Mouse (Mus musculus) limb, embryonic 15.5 days (tissue): ENCODE data around the gene Ncan. TPM values are rescaled to one million over a fixed set of nuclear protein-coding genes. Genes with fewer than 3 reads are reported as not detected.
"Not testable (repeated sequence)": the region's sequence is repeated elsewhere in the genome, so short reads cannot be mapped to it uniquely, and the experiment has no call there.

ENCODE experiments used
- ATAC-seq: fragments of 200-750 bp; cut with Nextera tagmentation; 2 replicates; pipeline ENCODE4 v1.8.0; 2017; ENCODE audit warnings: low read depth, moderate TSS enrichment; ENCODE audit not compliant: insufficient number of reproducible peaks, low FRiP score, low TSS enrichment
- H3K27ac ChIP-seq: fragments of 300-500 bp; sonication (generic); 2 replicates; pipeline ENCODE4 v1.5.1; 2015; ENCODE audit warnings: moderate library complexity, mild to moderate bottlenecking, inconsistent platforms
- H3K27me3 ChIP-seq: fragments of 300-500 bp; sonication (generic); 2 replicates; pipeline ENCODE4 v1.6.1; 2015; ENCODE audit warnings: inconsistent platforms
- H3K36me3 ChIP-seq: fragments of 300-500 bp; sonication (generic); 2 replicates; pipeline ENCODE4 v1.6.1; 2015; ENCODE audit warnings: inconsistent platforms
- H3K4me1 ChIP-seq: fragments of 300-500 bp; sonication (generic); 2 replicates; pipeline ENCODE4 v1.6.1; 2015; ENCODE audit warnings: inconsistent platforms
- H3K4me2 ChIP-seq: fragments of 300-500 bp; sonication (generic); 2 replicates; pipeline ENCODE4 v1.6.1; 2015; ENCODE audit warnings: mild to moderate bottlenecking, inconsistent platforms
- H3K4me3 ChIP-seq: fragments of 300-500 bp; sonication (generic); 2 replicates; pipeline ENCODE4 v1.5.1; 2015; ENCODE audit warnings: mild to moderate bottlenecking, inconsistent platforms
- H3K9ac ChIP-seq: fragments of 300-500 bp; sonication (generic); 2 replicates; pipeline ENCODE4 v1.6.1; 2015; ENCODE audit warnings: inconsistent platforms
- H3K9me3 ChIP-seq: fragments of 300-500 bp; sonication (generic); 2 replicates; pipeline ENCODE4 v1.6.1; 2016; ENCODE audit warnings: inconsistent platforms
- WGBS: fragments of 180-500 bp; shearing (Covaris S2); methylation state at CpG from one replicate; pipeline ENCODE4 v1.1.7; 2015; 5-methylcytosine and 5-hydroxymethylcytosine counted together
- microRNA-seq: library from miRNA; unstranded; fragments of <30 nt; microRNA quantifications from one replicate; pipeline ENCODE4, GENCODE M21; 2016
- polyA plus RNA-seq: library from polyadenylated mRNA; unstranded; fragments of >200 nt; fragmentation: Nextera tagmentation; extraction: Ambion mirVana; gene quantifications from 2 replicates; pipeline ENCODE4 v1.2.1, GENCODE M21; 2015

Ncan gene
- polyA plus RNA-seq, 1 experiment from 2014 or later, result 0.50 TPM

DNA sequence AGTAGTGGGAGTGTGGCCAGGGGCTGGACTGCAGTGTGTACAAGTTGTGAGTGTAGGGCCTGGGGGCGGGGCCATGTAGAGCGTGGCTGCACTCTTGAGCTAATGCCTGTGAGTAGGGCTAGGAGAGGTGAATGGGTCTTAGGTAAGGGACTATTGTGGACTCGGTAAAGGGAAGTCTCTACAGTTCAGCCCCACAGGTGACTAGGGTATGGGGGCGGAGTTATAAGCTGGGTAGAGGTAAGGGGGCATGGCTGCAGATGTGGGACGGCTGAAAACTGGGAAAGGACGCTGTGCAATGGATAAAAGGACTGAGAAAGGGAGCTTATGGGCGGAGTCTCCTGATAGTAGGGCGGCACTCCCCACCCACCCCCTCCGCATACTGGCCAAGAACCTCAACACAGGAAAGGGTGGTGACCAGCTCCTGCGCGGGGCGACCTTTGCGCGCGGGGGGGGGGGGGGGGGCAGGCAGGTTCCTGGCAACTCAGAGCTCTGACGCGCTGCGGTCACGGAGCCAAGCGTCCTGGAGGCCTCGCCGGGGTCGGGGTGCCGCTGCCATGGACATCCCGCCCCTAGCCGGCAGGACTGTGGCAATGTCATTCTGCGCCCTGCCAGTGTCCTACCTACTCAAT is 48.1 kb downstream of the Ncan start, which contains the start of gene Tm6sf2:
TSS of gene Tm6sf2 (plus strand) at position 484 of the 629 bp plus-strand sequence.
- Histone ChIP-seq H3K4me2 (peak within 1 kb of the TSS; percentile 47), H3K9me3 (no peaks in the 10 kb centered on the region), H3K4me3 (peak within 1 kb of the TSS; percentile 8; the same call in 1 of the 2 replicates), H3K27me3 (no peaks in the 10 kb centered on the region), H3K27ac (no peak within 1 kb of the TSS), H3K9ac (no peak within 1 kb of the TSS), H3K4me1 (peaks cover 10% of the 10 kb centered on the region), H3K36me3 (peaks cover 51% of the 10 kb centered on the region)
- ATAC-seq, result peak; percentile 53; the same call in 1 of the 2 replicates
- 13% methylated on average over 23 of the region's 27 CpGs for WGBS

DNA sequence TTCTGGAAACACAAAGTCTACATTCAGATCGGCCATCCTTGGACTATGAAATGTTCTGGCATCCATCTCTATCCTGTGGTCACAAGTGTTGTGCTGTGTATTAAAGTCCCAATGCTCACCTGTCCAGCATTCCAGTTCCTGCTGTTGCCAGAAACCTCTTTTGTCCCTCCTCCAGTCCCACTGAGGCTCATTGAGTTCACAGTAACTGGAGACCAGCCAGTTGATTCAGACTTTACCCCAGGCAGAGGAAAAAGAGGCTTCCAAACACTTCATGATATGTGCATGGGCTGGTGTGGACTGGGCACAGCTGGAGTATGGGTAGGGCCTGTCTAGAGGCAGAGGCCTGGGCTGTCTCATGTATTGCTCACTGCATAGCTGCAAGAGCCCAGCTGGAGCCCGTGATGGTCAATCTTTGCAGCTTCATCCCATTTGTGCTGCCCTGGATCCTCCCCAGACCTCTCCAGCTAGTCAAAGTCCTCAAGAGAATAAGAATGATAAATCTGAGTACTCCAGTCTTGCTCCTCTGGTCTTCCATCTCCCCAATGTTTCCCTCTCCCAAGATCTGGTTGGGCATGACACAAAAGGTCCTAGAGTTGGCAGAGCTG is 48.7 kb downstream of the Ncan start:
- Histone ChIP-seq H3K27me3 (no peaks in the 10 kb centered on the region), H3K9me3 (no peaks in the 10 kb centered on the region), H3K4me3 (no peak overlapping the region), H3K27ac (no peak overlapping the region), H3K36me3 (peaks cover 53% of the 10 kb centered on the region), H3K9ac (no peak overlapping the region), H3K4me2 (no peak overlapping the region), H3K4me1 (peaks cover 10% of the 10 kb centered on the region)
- no peak for ATAC-seq
- 75% methylated on average over 2 of the region's 2 CpGs for WGBS

GRCm38 (mm10) chr8:70057721-70058120 is 63.0 kb downstream of the Ncan start:
- H3K9me3 ChIP-seq, result no peaks in the 10 kb centered on the region
- no peak overlapping the region for H3K9ac ChIP-seq
- H3K27me3 ChIP-seq, result no peaks in the 10 kb centered on the region
- 82% methylated on average over 1 of the region's 1 CpGs for WGBS
- H3K4me1 ChIP-seq, result no peaks in the 10 kb centered on the region
- ATAC-seq, result no peak
- H3K4me3 ChIP-seq, result no peak overlapping the region
- H3K27ac ChIP-seq, result no peak overlapping the region
- peaks cover 81% of the 10 kb centered on the region for H3K36me3 ChIP-seq
- H3K4me2 ChIP-seq, result no peak overlapping the region

GRCm38 (mm10) chr8:70050434-70050833 is 70.2 kb downstream of the Ncan start:
- 94% methylated on average over 5 of the region's 5 CpGs for WGBS
- not testable (repeated sequence) for H3K4me3 ChIP-seq, ATAC-seq, H3K27ac ChIP-seq, H3K9me3 ChIP-seq, H3K4me1 ChIP-seq, H3K9ac ChIP-seq, H3K27me3 ChIP-seq, H3K4me2 ChIP-seq
- H3K36me3 ChIP-seq, result peaks cover 57% of the 10 kb centered on the region

DNA sequence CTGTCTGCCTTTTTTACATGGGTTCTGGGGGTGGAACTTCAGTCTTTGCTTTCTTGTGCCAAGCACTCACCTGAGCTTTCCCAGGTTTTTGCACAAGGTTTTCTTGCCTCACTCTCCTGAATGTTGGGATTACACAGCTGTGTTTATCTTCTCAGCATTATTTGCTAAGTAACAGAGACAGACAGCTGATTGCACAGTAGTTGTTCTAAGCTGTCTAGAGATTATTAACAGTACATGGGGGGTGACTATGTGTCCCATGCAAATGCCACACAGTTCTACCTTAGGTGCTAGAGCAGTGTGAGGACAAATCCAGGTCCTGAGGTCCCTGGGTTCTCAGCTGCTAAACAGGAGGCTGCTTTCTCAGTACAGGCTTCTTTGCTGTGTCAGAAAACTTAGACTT is 71.0 kb downstream of the Ncan start:
- no peaks in the 10 kb centered on the region for H3K4me1 ChIP-seq
- H3K27me3 ChIP-seq, result no peaks in the 10 kb centered on the region
- no peak overlapping the region for H3K9ac ChIP-seq
- H3K36me3 ChIP-seq, result peaks cover 50% of the 10 kb centered on the region
- ATAC-seq, result no peak
- no peak overlapping the region for H3K4me2 ChIP-seq
- H3K9me3 ChIP-seq, result no peaks in the 10 kb centered on the region
- H3K27ac ChIP-seq, result no peak overlapping the region
- H3K4me3 ChIP-seq, result no peak overlapping the region

- Histone ChIP-seq H3K4me1 (peaks cover 28% of the 10 kb centered on the region), H3K4me3 (peak overlapping the region; percentile 99; the same call in 1 of the 2 replicates), H3K27ac (no peak overlapping the region), H3K9me3 (no peaks in the 10 kb centered on the region), H3K36me3 (peaks cover 12% of the 10 kb centered on the region; the same call in 1 of the 2 replicates), H3K27me3 (no peaks in the 10 kb centered on the region), H3K4me2 (no peak overlapping the region), H3K9ac (no peak overlapping the region)
- ATAC-seq, result no peak
- WGBS, result 91% methylated on average over 5 of the region's 5 CpGs
Observed at GRCm38 (mm10) chr8:70043996-70044395, 76.7 kb downstream of the Ncan start.

Small RNA genes within 50 kb of the gene (microRNA-seq; reads per million reads assigned to microRNA genes)
- gene Mir7066, result not detected

Other genes with a start within 250 kb of the Ncan start
- 2.9 and 3.7 TPM in 2 replicates for gene Cilp2, start 233.2 kb downstream of the Ncan start, polyA plus RNA-seq
- gene Tssk6, start 218.7 kb downstream of the Ncan start, polyA plus RNA-seq, result 3.2 and 4.2 TPM in 2 replicates
- gene Ndufa13, start 218.3 kb downstream of the Ncan start, polyA plus RNA-seq, result 168 and 176 TPM in 2 replicates
- 3.7 and 6.4 TPM in 2 replicates for gene Yjefn3, start 218.2 kb downstream of the Ncan start, polyA plus RNA-seq
- 36.3 and 39.7 TPM in 2 replicates for gene Gatad2a, start 124.5 kb downstream of the Ncan start, polyA plus RNA-seq
- 51.4 and 54.2 TPM in 2 replicates for gene Mau2, start 78.1 kb downstream of the Ncan start, polyA plus RNA-seq
- 41.9 and 43.7 TPM in 2 replicates for gene Sugp1, start 78.1 kb downstream of the Ncan start, polyA plus RNA-seq
- gene Tm6sf2, start 47.9 kb downstream of the Ncan start, polyA plus RNA-seq, result 0.61 and 0.91 TPM in 2 replicates
- gene Hapln4, start 37.4 kb downstream of the Ncan start, polyA plus RNA-seq, result 0.19 and 0.24 TPM in 2 replicates
- gene Nr2c2ap, start 10.5 kb upstream of the Ncan start, polyA plus RNA-seq, result 31.2 and 33.3 TPM in 2 replicates
- 20.2 and 20.9 TPM in 2 replicates for gene Rfxank, start 18.3 kb upstream of the Ncan start, polyA plus RNA-seq
- 54.1 and 55.2 TPM in 2 replicates for gene Borcs8, start 18.6 kb upstream of the Ncan start, polyA plus RNA-seq
- 0.19 and 0.48 TPM in 2 replicates for gene Mef2b, start 18.8 kb upstream of the Ncan start, polyA plus RNA-seq
- 64.9 and 74.3 TPM in 2 replicates for gene Tmem161a, start 51.5 kb upstream of the Ncan start, polyA plus RNA-seq
- gene Slc25a42, start 91.4 kb upstream of the Ncan start, polyA plus RNA-seq, result 5.7 and 5.8 TPM in 2 replicates
- gene Sugp2, start 113.4 kb upstream of the Ncan start, polyA plus RNA-seq, result 26.1 and 26.9 TPM in 2 replicates
- gene Armc6, start 113.6 kb upstream of the Ncan start, polyA plus RNA-seq, result 32.7 and 33.0 TPM in 2 replicates
- 36.0 and 40.7 TPM in 2 replicates for gene Homer3, start 162.0 kb upstream of the Ncan start, polyA plus RNA-seq
- 52.7 and 53.1 TPM in 2 replicates for gene Ddx49, start 181.6 kb upstream of the Ncan start, polyA plus RNA-seq
- gene Cope, start 181.6 kb upstream of the Ncan start, polyA plus RNA-seq, result 397 and 441 TPM in 2 replicates
- gene Cers1, start 194.9 kb upstream of the Ncan start, polyA plus RNA-seq, result 8.8 and 9.6 TPM in 2 replicates
- gene Gdf1, start 208.9 kb upstream of the Ncan start, polyA plus RNA-seq, result 2.9 and 4.1 TPM in 2 replicates
- 13.8 and 16.7 TPM in 2 replicates for gene Upf1, start 232.4 kb upstream of the Ncan start, polyA plus RNA-seq